Mouse (Mus musculus): ENCODE results near the gene Gm42791.
A peak's percentile ranks its signal among the peaks of the same experiment; 100 is the strongest.

Gene Gm42791

DNA sequence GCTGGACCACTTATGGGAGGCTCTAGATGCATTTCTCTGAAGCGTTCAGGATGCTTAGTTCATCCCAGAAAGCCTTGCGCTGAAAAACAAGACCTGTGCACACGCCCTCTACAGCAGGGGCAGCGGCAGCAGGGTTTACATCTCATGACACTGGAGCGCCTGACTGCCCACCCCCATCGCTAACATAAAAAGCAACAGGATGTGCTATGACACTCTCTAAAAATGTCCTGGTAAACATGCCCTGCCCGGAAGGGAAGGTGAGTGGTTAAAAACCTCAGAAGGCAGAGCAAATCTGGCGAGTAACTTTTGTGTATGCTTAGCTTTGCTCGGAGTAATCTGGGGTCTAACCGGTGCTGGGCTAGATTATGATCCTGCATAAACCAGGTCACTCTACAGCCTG, 128.4 kb downstream of the Gm42791 start:
- DNase-seq = peak; percentile 28

DNA sequence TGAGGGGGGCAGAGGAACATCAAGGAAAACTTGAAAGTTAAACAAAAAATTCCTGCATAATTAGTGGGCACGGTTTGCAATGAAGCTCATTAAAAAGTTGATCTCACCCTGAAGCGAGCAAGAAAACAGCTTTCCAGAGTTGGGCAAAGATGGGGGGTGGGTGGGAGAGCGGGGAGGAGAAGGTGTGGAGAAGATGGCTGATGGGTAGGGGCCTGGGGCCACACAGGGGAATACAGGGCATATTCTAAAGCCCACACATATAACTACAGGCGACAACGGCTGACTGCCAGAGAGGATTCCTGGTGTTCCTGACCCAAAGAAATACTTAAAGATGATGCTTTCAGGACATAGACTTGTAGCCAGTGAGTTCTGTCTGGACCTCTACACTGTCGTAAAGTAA, 131.5 kb downstream of the Gm42791 start:
- no peak for DNase-seq

DNA sequence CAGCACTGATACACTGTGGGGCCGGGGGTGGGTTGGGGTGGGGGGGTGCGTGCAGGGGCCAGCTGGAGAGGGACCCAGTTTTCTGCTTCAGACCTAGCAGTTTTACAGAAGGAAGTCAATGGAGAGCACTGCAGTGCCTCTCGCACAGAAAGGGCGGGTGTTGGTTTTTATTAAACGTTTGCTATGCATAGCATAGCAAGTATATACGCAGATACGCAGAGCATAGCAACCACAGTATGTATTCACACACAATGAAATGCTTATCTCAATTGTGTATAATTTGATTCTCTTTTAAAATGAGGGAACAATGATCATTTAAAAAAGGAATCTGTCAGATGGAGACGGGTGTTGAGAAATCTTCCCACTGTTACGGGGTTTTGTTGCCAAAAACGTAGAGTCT, 132.1 kb downstream of the Gm42791 start:
- DNase-seq = no peak

DNA sequence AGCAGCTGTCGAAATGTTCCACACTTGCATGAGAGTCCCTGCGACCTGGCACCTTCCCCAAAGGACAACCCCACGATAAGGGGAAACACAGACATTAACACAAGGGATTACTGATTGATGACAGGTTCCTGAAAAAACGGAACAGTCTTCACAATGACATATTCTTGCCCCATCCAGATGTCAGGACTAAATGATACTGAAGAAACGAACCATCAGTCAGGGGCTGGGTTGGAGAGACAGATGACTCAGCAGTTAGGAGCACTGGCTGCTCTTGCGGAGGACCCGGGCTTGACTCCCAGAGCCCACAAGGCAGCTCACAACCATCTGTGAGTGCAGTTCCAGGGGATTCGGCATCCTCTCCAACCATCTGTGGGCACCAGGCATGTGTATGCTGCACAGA, 132.8 kb downstream of the Gm42791 start:
- DNase-seq = no peak

- no peak for DNase-seq
Observed at GRCm38 (mm10) chr5:148857522-148857921, 137.4 kb downstream of the Gm42791 start.

- no peak for DNase-seq
Observed at GRCm38 (mm10) chr5:148855047-148855446, 139.9 kb downstream of the Gm42791 start.

DNA sequence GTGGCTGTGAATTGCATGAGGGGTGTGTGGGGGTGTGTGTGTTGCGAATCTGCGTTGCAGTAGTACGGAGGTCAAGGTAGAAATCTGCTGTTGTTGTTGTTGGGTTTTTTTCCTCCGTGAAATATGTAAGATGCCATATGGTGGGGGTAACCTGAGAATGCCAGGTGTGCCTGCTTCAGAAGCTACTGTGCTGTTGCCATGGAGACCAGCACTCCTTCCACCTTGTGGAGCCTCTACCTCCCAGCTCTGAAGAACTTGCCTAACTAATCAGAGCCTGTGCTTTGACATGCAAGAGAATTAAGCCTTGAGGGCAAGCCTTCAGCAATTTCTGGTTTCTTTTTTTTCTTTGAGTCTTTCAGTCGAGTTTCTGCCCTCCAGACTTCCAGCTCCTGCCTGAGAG, 140.8 kb downstream of the Gm42791 start:
- DNase-seq = no peak

GRCm38 (mm10) chr5:148849516-148849915, 145.4 kb downstream of the Gm42791 start:
- no peak for DNase-seq

GRCm38 (mm10) chr5:148847032-148847431, 147.9 kb downstream of the Gm42791 start:
- DNase-seq = no peak

Measured in lung, postnatal 10 days (tissue).